Mouse (Mus musculus): ENCODE data around the gene Lrrc8e.

The Lrrc8e gene

DNA sequence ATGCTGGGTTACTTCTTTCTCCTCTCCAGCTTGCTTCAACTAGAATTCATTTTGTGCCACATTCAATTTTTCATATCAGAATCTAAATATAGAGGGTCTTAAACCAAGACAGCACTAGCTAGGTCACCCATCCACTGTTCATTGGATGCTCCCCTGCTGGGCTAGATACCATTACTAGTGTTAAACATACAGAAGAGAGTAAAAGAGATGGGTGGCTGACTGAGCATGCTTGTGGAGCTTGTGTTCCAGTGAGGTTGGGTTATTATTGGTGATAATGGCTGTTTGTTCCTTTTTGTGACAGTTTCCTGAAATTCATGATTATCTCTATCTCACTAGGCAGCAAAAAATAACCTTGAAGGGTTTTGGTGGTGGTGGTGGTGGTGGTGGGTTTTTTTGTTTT is 4.6 kb upstream of the Lrrc8e start:
- DNase-seq: no peak

GRCm38 (mm10) chr8:4226323-4226722 is 304 bp upstream of the Lrrc8e start:
- DNase-seq: peak in 1 of 2 experiments; percentile 29

DNA sequence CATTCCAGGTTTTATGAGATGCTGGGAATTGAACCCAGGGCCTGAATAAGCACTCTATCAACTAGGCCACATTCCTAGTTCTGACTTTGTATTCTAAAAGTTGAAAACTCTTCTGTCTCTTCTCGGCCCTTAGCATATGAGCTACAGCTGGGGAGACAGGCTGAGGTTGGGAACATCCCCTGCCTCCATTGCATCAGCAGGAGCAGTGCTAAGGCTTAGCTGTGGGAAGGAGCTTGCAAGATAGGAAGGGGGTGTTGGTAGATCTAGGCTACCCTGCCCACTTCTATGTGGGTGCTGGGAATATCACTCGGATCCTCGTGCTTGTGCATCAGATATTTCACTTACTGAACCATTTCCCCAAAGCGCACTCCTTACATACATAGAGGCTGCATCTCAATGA is 1.3 kb downstream of the Lrrc8e start:
- DNase-seq: no peak

DNA sequence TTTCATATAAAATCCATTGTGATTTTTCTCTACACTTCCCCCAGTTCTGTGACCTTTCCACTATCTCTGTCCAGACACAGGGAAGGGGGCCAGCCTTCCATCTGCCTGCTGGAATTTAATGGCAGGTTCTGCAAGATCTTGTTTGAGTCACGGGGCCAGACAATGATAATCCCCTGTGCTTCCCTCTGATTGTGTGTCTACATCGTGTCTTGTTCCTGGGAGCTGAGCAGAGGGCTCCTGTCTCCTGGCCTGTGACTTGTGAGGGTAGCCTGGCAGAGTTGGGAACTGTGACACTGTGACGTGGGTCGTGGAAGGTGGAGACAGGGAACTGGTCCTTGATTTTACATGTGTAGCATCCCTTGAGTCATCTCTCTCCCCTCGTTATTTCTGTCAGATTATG is 3.2 kb downstream of the Lrrc8e start:
- DNase-seq: no peak

DNA sequence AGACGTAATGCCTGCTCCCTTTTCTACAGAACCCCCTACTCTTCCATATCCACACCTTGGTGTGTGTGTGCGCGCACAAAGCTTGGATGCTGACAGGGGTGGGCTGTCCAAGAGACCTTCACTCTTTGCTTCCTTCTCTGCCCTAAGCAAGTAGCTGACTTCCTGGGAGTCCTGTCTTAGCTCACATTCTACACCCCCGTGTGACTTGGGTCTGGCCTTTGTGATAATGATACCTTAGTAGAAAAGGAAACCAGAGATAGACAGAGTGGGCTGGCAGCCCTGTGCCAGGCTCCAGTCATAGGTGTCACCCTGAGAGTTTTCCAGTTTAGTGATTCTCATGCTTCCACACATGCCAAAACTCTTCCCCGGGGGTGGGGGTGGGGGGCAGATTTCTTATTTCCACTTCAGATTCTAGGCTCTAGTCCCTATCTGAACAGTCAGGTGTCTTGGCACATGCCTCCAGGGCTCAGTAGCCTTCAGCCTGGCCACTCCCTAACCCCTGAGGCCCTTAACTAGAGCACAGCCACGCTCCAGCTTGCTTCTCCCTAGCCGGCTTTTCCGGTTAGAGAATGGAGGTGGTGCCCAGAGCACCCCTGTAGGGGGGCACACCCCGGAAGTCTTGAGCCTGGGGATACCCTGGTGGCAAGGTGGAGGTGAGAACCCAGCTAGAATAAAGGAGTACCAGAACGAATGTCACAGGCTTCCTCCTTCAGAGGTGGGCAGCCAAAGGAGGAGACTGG is 4.2 kb downstream of the Lrrc8e start:
- no peak for DNase-seq

DNA sequence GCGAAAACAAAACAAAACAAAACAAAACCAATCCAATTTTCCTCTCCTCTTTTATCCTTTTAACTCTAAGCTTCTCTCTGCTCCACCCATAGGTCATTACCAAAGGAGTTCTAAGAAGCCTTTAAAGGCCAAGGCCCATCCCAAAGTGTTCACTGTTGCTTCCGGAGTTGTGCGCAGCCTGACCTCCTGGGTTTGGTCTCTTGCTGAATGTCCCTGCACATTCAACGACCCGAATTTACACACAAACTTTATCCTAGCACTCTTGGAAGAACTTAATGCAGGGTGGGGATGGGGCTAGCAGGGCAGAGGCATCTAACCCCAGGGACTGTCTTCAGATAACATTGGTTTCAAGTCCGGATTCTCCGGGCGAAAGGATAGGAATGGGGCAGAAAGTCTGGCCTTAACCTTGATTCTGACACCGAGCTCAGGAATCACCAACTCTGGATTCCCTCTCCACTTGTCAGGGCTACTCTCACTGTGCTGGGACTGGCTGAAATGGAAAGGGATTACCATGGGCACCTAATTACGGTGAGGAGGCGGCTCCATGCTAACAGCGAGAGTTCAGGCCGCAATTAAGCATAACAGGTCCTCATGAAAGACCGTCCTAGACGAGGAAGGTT is 11.3 kb downstream of the Lrrc8e start:
- DNase-seq: peak; percentile 33 to 54

- DNase-seq: peak; percentile 100
Measured at GRCm38 (mm10) chr8:4238434-4239192, 12.0 kb downstream of the Lrrc8e start, which contains the start of the genes Map2k7 and Gm49320. Gene Map2k7, plus strand, starts transcription at chr8:4238740. Gene Gm49320, plus strand, starts transcription at chr8:4238865.

DNA sequence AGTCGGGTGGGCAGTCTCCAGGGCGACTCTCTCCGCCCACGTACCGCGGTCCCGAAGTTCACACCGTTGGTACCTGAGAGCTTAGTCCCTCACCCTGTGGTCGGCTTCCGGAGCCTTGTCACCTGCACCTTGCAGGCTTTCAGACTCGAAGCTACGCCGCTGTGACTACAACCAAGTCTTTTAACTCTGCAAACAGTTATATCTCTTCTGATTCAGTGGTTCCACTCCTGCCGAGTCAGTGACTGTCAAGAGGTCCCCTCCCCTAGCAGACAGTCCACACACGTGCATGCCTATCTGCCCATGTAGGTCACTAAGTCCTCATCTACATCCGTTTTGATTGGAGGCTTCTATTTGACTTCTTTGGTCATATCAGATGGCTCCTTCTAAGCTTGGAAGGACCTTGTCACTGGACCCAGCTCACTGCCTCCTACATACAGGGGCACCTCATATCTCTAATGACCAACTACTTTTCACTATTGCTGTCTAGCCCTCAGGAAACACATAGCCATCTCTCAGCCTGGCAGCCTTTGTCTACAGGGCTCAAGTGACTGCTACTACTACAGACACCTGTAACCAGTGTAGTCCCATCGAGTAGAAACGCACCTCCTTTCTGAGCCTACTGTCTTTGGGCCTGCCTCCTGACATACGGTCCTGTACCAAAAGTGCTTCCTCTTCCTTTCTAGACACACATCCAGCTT is 12.7 kb downstream of the Lrrc8e start:
- DNase-seq: peak in 1 of 2 experiments; percentile 22

DNA sequence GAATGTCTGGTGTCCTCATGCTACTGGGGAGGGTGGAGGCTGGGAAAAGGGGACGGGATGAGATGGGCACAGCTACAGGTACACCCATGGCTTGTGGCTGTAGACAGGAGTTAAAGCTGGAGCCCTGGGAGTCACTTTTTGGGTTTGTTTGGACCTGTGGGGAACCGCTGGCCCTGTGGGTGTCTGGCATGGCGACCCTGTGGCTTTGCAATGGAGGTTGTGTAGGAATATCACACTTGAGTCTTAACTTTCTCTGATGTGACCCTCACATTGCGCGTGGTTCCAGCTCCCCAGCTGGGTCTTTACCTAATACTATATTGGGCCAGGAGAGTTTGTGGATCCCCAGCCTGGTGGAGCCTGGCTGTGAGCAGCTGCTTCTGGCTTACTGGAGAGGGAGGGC is 18.4 kb downstream of the Lrrc8e start:
- peak in 1 of 2 experiments; percentile 23 for DNase-seq

GRCm38 (mm10) chr8:4245737-4246136 is 19.1 kb downstream of the Lrrc8e start:
- DNase-seq: peak in 1 of 2 experiments; percentile 38

GRCm38 (mm10) chr8:4247241-4247640 is 20.6 kb downstream of the Lrrc8e start:
- DNase-seq: no peak

GRCm38 (mm10) chr8:4247951-4248540 is 21.4 kb downstream of the Lrrc8e start, which contains the start of gene Tgfbr3l:
Gene Tgfbr3l, plus strand, starts transcription at chr8:4248214.
- peak in 1 of 2 experiments; percentile 34 for DNase-seq

DNA sequence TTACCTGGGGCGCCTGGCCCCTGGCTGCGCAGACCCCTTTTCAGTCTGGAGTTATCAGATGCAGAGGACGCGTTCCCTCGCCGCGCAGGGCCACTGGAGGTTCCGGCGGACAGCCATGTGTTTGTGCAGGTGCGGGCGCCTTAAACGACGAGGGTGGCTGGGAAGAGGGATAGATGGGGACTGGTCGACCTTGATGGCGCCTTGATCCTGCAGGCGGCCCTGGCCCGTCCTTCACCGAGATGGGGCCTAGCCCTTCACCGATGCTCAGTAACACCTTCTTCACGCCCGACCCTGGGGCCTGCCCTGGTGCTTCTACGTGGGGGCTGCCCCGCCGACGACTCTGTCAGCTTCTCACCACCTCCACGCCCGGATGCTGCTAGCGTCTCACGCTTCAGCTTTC is 22.6 kb downstream of the Lrrc8e start:
- DNase-seq: peak in 1 of 2 experiments; percentile 44

GRCm38 (mm10) chr8:4250306-4250970 is 23.8 kb downstream of the Lrrc8e start:
- DNase-seq: peak; percentile 89

- DNase-seq: no peak
Measured at GRCm38 (mm10) chr8:4252116-4252760, 25.6 kb downstream of the Lrrc8e start.

DNA sequence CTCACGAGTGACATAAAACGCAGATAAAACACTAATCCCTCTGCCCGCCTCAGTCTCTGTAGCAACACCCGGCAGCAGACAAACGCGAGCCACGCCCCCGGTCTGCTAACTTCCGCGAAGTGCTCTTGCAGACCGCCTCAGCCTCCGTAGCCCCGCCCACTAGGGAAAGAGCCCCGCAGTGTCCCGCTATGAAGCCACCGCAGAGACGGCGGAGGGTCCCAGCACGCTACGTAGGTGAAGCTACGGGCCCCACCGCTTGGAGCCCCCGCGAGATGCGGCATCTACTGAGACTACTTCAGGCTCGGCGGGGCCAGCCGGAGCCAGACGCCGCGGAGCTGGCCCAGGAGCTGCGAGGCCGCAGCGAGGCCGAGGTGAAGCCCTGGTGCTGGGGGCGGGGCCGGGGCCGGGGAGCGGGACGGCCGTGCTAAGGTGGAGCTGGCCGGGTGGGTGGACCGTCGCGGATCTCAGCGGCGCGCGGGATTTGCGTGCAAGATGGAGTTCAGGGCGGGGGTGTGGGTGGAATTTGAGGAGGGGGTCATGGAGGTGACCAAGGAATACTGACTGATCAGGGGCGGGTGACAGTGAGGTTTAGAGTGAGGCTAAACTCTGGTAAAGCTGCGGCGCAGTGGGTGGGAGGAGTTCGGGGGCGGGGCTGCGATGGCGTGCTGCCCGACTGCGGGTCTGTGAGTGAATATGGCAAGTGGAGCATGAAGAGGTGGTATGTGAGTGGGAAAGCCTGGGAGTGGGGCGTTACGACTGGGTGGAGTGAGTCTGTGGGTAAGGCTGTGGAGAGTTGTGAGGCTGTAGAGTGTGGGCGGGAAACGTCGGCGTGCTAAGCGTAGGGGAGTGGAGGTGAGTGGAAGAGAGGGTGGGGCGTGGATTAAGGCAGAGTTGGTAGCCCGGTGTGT is 26.6 kb downstream of the Lrrc8e start, which contains the start of gene Snapc2:
Gene Snapc2, plus strand, starts transcription at position 147 of the 908 bp plus-strand sequence.
- DNase-seq: peak; percentile 98 to 99

DNA sequence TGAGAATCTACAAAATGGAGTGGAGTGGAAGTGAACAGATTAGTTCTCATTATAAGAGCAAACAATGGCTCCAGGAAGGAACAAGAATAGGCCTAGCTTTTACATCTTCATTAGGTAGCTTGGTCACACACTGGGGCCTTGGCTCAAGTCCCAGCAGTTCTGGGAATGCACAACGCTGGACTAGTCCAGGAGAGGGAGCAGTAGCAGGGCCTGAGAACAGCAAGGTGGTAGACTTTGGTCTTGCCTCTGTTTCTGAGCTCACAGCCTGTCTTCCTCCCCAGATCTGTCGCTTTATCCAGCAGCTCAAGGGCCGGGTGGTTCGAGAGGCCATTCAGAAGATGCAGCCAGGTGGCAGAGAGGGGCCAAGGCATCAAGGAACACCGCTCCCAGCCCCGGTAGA is 27.4 kb downstream of the Lrrc8e start:
- DNase-seq: peak; percentile 86 to 90

DNA sequence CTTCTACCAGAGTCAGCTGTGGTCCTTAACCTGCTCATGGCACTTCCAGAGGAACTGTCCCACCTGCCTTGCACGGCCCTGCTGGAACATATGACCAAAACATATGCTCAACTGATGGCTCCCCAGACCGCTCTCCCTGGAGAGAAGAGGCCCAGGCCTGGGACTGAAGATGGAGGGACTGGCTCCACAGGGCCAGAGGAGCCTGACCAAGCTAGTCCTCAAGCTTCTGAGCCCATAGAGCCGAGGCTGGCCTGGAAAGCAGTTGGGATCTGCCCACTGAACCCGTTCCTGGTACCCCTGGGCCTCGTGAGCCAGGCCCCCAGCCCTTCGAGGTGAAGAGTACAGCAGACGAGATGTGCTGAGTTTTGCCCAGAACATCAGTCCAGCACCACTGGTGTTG is 28.8 kb downstream of the Lrrc8e start:
- peak in 1 of 2 experiments; percentile 30 for DNase-seq

- peak in 1 of 2 experiments; percentile 31 for DNase-seq
Measured at GRCm38 (mm10) chr8:4256911-4257310, 30.3 kb downstream of the Lrrc8e start.

GRCm38 (mm10) chr8:4257350-4257749 is 30.7 kb downstream of the Lrrc8e start:
- no peak for DNase-seq

Measured in kidney, postnatal 25 days (tissue).